Mouse (Mus musculus) heart, adult 2 months (tissue): Measurements from ENCODE around the gene Ccdc34.

ENCODE experiments used
- CTCF ChIP-seq: fragments of 200-600 bp; IDR thresholded peaks from 2 replicates; pipeline ENCODE4 v1.8.1; 2022; ENCODE audit warnings: antibody characterized with exemption, mild to moderate bottlenecking, moderate library complexity
- EP300 ChIP-seq: fragments of 200-500 bp; IDR thresholded peaks from 2 replicates; pipeline ENCODE4 v1.6.1; 2011; ENCODE audit warnings: low read depth, low read length, control low read depth; ENCODE audit not compliant: insufficient read depth
- POLR2A ChIP-seq: fragments of 200-500 bp; IDR thresholded peaks from 2 replicates; pipeline ENCODE4 v1.6.1; 2011; ENCODE audit warnings: mild to moderate bottlenecking, low read depth, low read length, control low read depth; ENCODE audit not compliant: insufficient read depth

- TF ChIP-seq EP300 (no peak), CTCF (no peak), POLR2A (no peak)
These were observed 162.7 kb downstream of the Ccdc34 start for GRCm38 (mm10) chr2:110180316-110180670.
